Mouse (Mus musculus) liver, embryonic 16.5 days (tissue): ENCODE measurements at regions not wholly inside any gene's neighbourhood (a gene's known extent, or its start where the extent isn't known, plus 50 kb on each side); places are given as distances from the start of the nearest gene placed in this dataset.

Experiments used
- ATAC-seq: fragments of 200-750 bp; cut with Nextera tagmentation; 2 replicates; pipeline ENCODE4 v1.8.0; 2017; ENCODE audit warnings: low read depth, mild to moderate bottlenecking, moderate number of reproducible peaks, moderate library complexity
- H3K27ac ChIP-seq: fragments of 300-500 bp; sonication (generic); 2 replicates; pipeline ENCODE4 v1.5.1; 2014; ENCODE audit warnings: mild to moderate bottlenecking, low read length
- H3K27me3 ChIP-seq: fragments of 300-500 bp; sonication (generic); 2 replicates; pipeline ENCODE4 v1.6.1; 2014; ENCODE audit warnings: low read depth, low read length, mixed read lengths; ENCODE audit not compliant: control insufficient read depth, insufficient read depth
- H3K36me3 ChIP-seq: fragments of 300-500 bp; sonication (generic); 2 replicates; pipeline ENCODE4 v1.6.1; 2014; ENCODE audit warnings: mild to moderate bottlenecking; ENCODE audit not compliant: control insufficient read depth, insufficient read depth
- H3K4me1 ChIP-seq: fragments of 300-500 bp; sonication (generic); 2 replicates; pipeline ENCODE4 v1.6.1; 2014; ENCODE audit warnings: low read depth, low read length, mixed read lengths; ENCODE audit not compliant: control insufficient read depth
- H3K4me2 ChIP-seq: fragments of 300-500 bp; sonication (generic); 2 replicates; pipeline ENCODE4 v1.6.1; 2014; ENCODE audit warnings: low read depth, low read length, mixed read lengths
- H3K4me3 ChIP-seq: fragments of 300-500 bp; sonication (generic); 2 replicates; pipeline ENCODE4 v1.5.1; 2014; ENCODE audit warnings: low read depth, mild to moderate bottlenecking, low read length
- H3K9ac ChIP-seq: fragments of 300-500 bp; sonication (generic); 2 replicates; pipeline ENCODE4 v1.6.1; 2014; ENCODE audit warnings: low read depth, low read length
- H3K9me3 ChIP-seq: fragments of 300-500 bp; sonication (generic); replicated peaks from 2 replicates; pipeline ENCODE4 v1.6.1; 2016; ENCODE audit warnings: low read length; ENCODE audit not compliant: control insufficient read depth
- WGBS: fragments of 180-500 bp; shearing (Covaris S2); extraction: QIAGEN DNeasy Blood & Tissue Kit; methylation state at CpG from one replicate; pipeline ENCODE4 v1.1.7; 2014; ENCODE audit not compliant: insufficient replicate concordance; 5-methylcytosine and 5-hydroxymethylcytosine counted together

DNA sequence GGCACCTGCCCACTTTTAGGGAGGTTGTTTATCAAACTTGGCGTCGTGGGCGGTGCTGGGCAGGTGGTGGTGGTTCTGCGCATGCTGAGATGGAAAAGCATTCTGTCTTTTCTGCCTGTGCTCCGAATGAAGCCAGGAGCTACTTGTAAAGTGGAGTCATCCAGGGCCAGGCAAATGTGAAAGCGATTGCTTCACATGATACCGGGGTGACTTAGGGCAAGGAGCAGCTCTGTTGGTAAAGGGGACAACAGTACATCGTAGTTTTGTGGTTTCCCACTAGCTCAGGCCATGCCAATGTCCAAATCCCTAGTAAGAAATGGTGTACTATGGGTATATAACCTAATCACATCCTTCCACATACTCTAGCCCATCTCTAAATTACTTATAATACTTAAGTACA is 84.5 kb downstream of the Gm33543 start:
- peak; percentile 59; the same call in 1 of the 2 replicates for ATAC-seq
- 70% methylated on average over 8 of the region's 8 CpGs for WGBS
- Histone ChIP-seq H3K27me3 (no peaks in the 10 kb centered on the region), H3K4me3 (no peak overlapping the region), H3K9me3 (no peaks in the 10 kb centered on the region), H3K4me1 (no peaks in the 10 kb centered on the region), H3K9ac (no peak overlapping the region), H3K4me2 (no peak overlapping the region), H3K36me3 (no peaks in the 10 kb centered on the region), H3K27ac (no peak overlapping the region)

DNA sequence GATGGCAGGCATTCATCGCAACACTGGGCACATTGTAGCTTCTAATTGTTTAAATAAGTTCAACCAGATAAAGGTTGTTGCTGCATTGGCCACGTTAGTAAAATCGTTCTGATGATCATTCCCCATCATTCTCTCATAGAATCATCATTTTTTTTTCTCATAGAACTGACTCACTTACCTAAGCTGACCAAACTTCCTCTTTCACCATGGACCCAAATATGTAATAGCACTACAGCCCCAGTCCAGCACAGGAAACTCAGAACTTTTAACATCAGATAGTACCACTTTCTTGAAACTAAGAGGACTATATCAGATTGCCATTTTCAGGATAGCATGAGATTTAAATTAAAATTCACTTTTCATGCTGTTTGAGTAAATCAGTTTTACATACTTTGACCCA is 82.2 kb upstream of the Anapc15-ps start:
- Histone ChIP-seq H3K9me3 (no peaks in the 10 kb centered on the region), H3K4me3 (no peak overlapping the region), H3K4me1 (no peaks in the 10 kb centered on the region), H3K36me3 (no peaks in the 10 kb centered on the region), H3K4me2 (no peak overlapping the region), H3K27ac (no peak overlapping the region), H3K9ac (no peak overlapping the region), H3K27me3 (no peaks in the 10 kb centered on the region)
- no peak for ATAC-seq
- 62% methylated on average over 3 of the region's 3 CpGs for WGBS

DNA sequence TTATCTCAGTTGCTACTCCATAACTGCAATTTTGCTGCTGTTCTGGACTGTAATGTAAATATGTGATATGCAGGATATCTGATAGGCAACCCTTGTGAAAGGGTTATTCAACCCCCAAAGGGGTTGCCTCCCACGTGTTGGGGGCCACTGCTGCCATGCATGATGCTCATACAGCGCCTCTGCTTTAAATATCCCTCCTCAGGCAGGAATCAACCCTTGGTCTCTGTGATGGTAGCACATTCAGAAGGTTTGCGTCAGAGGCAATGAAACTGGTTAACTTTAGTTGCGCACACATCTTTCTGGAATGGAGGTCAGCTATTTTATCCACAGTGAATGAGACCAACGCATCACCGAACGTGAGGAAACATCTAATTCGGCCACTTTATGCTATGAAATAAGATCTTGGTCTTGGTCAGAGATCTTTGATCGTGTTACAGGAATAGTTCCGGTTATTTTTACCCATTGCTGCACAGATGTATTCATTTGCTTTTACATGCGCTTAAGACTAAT is 80.2 kb upstream of the Anapc15-ps start:
- Histone ChIP-seq H3K4me3 (no peak overlapping the region), H3K9ac (no peak overlapping the region), H3K27ac (no peak overlapping the region), H3K27me3 (no peaks in the 10 kb centered on the region), H3K4me2 (no peak overlapping the region), H3K9me3 (no peaks in the 10 kb centered on the region), H3K4me1 (no peaks in the 10 kb centered on the region), H3K36me3 (no peaks in the 10 kb centered on the region)
- ATAC-seq, result no peak
- 78% methylated on average over 11 of the region's 11 CpGs for WGBS

DNA sequence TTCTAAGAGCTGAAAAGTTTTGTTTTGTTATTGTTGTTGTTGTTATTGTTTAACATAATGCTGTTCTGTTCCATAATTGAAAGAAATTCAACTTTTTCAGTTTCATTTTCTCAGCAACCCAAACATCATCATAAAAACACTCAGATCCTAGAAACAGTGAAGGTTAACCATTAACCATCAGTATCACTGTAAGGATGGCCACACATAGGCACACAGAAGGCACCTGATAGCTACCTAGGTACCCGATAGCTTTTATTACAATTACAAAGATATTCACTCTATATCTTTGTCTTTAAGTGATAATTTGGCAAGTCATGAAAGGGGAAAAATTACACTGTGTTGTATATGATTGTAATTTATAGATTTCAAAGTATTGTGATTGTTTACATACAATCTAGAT is 75.1 kb upstream of the Anapc15-ps start:
- Histone ChIP-seq H3K27ac (no peak overlapping the region), H3K9ac (no peak overlapping the region), H3K9me3 (no peaks in the 10 kb centered on the region), H3K4me3 (no peak overlapping the region), H3K4me1 (no peaks in the 10 kb centered on the region), H3K27me3 (no peaks in the 10 kb centered on the region), H3K4me2 (no peak overlapping the region), H3K36me3 (no peaks in the 10 kb centered on the region)
- WGBS, result 59% methylated on average over 1 of the region's 1 CpGs
- no peak for ATAC-seq

DNA sequence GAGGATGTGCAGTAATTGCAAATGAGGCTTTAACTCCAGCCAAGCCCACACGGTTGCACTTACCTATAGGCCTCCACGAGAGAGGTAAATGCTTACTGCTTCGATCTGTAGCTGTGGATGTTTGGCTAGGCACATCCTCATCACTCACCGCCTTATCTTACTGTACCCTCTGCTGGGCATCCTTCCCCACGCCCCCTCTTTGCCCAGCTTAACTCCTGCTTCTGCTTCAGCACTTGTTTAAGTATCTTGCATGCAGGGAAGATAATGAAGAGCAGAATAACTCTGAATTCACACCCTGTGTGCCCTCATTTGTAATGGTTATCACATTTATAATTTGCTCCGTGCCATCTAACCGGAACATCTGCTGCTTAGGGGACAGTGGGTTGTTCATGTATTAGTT is 74.7 kb upstream of the Anapc15-ps start:
- peak; percentile 56 for ATAC-seq
- WGBS, result 43% methylated on average over 7 of the region's 7 CpGs

DNA sequence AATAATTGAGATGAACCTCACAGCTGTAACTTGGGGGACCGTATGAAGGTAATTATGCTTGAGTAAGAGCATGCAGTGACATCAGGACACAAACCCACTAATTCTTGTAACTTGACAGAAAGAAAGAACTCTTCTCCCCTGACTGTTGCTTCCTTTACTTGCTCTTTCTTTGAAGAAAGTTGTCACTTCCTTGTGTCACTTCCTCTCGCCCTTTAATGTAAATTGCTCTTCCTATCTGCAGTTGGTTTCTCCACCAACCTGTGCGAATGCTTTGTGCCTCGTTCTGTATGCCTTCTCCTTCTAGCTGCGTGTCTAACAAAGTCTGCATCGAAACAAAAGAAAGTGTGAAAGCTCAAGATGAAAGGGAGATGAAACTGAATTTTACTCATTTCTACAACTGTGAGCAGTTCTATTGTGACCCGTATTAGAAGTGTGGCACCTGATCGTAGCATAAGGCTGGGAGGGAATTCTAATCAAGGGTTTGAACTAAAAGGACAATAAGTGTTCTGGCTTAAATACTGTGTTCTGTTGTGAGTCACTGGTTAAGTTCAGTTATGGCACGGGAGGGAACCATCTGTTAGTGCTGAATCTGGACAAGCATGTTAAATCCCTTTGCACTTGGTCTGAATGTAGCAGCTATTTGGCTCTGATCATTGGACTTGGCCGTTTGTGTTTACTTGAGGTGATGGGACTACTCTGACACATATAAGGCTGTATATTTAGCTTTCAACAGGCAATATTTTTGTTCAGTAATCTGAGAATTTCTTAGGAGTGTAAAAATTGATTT is 72.8 kb upstream of the Anapc15-ps start:
- Histone ChIP-seq H3K4me3 (no peak overlapping the region), H3K4me2 (no peak overlapping the region), H3K27ac (no peak overlapping the region), H3K36me3 (no peaks in the 10 kb centered on the region), H3K9me3 (no peaks in the 10 kb centered on the region), H3K9ac (no peak overlapping the region), H3K4me1 (no peaks in the 10 kb centered on the region), H3K27me3 (no peaks in the 10 kb centered on the region)
- WGBS, result 50% methylated on average over 10 of the region's 10 CpGs
- no peak for ATAC-seq

More for the DNA sequence above, 74.7 kb upstream of the Anapc15-ps start:
- Histone ChIP-seq H3K27ac (no peak overlapping the region), H3K9ac (no peak overlapping the region), H3K4me3 (no peak overlapping the region), H3K4me2 (no peak overlapping the region), H3K9me3 (no peaks in the 10 kb centered on the region), H3K27me3 (no peaks in the 10 kb centered on the region), H3K4me1 (no peaks in the 10 kb centered on the region), H3K36me3 (no peaks in the 10 kb centered on the region)

DNA sequence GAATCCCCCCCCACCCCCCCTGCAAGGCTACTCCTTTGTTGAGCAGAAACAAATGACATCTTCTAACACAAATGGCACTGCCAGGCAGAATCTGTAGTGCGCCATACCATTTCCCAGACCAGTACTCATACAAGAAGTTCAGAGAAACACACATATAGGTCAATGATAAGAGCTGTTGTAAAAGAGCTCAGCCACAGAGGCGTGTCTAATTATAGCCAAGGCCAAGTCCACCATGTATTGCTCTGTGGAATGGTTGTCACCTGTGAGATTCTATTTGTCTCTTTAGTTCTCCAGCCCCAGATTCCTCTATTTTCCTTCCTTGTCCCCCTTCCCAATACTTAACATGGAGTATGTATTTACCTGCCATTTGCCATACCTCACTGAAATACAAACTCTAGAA is 72.0 kb upstream of the Anapc15-ps start:
- Histone ChIP-seq H3K4me3 (no peak overlapping the region), H3K36me3 (no peaks in the 10 kb centered on the region), H3K27ac (no peak overlapping the region), H3K9ac (no peak overlapping the region), H3K9me3 (no peaks in the 10 kb centered on the region), H3K27me3 (no peaks in the 10 kb centered on the region), H3K4me1 (no peaks in the 10 kb centered on the region), H3K4me2 (no peak overlapping the region)
- no peak for ATAC-seq
- WGBS, result 66% methylated on average over 2 of the region's 2 CpGs

DNA sequence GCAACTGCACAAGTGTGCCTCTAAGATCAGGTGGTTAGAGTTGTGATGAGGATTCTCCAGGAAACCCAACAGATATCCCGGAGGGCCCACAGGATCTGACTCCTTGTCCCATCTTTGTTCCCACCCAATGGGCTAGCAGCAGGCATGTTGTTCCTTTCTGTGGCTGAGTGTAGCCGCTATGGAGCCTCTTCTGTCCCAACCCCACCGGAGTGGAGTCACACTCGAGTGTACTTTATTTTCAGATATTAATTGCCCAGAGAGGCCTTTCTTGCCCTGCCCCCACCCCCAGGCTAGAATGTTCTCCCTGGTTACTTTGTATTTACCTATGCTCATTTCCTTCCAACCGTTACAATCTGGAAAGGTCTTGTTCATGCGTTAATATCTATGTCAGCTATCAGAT is 70.4 kb upstream of the Anapc15-ps start:
- no peaks in the 10 kb centered on the region for H3K4me1 ChIP-seq
- H3K9ac ChIP-seq, result no peak overlapping the region
- no peak for ATAC-seq
- no peaks in the 10 kb centered on the region for H3K9me3 ChIP-seq
- no peaks in the 10 kb centered on the region for H3K36me3 ChIP-seq
- H3K27ac ChIP-seq, result no peak overlapping the region
- no peak overlapping the region for H3K4me3 ChIP-seq
- no peaks in the 10 kb centered on the region for H3K27me3 ChIP-seq
- no peak overlapping the region for H3K4me2 ChIP-seq
- 72% methylated on average over 6 of the region's 6 CpGs for WGBS

DNA sequence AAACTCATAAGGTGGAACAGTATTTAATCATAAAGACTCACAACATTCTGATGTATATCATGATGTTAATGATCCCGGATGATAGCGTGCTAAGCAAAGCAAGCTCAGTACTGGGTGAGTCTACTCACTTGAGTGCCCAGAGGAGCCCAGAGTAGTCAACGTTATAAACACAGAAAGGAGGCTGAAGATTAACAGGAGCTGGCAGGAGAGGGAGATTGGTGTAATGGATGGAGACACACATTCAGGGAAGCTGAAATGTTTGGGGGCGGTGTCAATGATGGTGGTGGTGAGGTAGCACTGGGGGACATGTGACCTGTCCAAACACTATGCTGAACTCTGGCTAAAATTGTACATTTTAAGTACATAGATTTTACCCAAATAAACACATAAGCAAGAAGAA is 66.2 kb upstream of the Anapc15-ps start:
- Histone ChIP-seq H3K4me1 (no peaks in the 10 kb centered on the region), H3K27ac (no peak overlapping the region), H3K9me3 (no peaks in the 10 kb centered on the region), H3K9ac (no peak overlapping the region), H3K4me2 (no peak overlapping the region), H3K36me3 (no peaks in the 10 kb centered on the region), H3K27me3 (no peaks in the 10 kb centered on the region), H3K4me3 (no peak overlapping the region)
- 73% methylated on average over 4 of the region's 4 CpGs for WGBS
- ATAC-seq, result no peak
